Mouse (Mus musculus): ENCODE measurements around the gene Bsph2. TPM values are rescaled to one million over a fixed set of nuclear protein-coding genes. Genes with fewer than 3 reads are reported as not detected.

Bsph2 gene
- polyA plus RNA-seq (2014; fragmentation: Nextera tagmentation; extraction: Ambion mirVana): not detected in 2 replicates

- no peak within 1 kb of the TSS for H3K4me3 ChIP-seq (ENCODE audit: low read depth, low read length)
- H3K9me3 ChIP-seq (ENCODE audit: control insufficient read depth, low read length): no peaks in the 10 kb centered on the region
- H3K4me1 ChIP-seq (replicated peaks; ENCODE audit: control insufficient read depth, insufficient read depth, low read length): no peaks in the 10 kb centered on the region
- DNase-seq (ENCODE audit: low spot score) (no peak), ATAC-seq (replicated peaks; ENCODE audit: low FRiP score, low TSS enrichment, low read depth) (no peak)
- H3K27me3 ChIP-seq (replicated peaks; ENCODE audit: control insufficient read depth, insufficient read depth, low read length): no peaks in the 10 kb centered on the region
- no peak within 1 kb of the TSS for H3K27ac ChIP-seq (ENCODE audit: low read depth)
- H3K9ac ChIP-seq (ENCODE audit: low read length): no peak within 1 kb of the TSS
- H3K36me3 ChIP-seq (ENCODE audit: control insufficient read depth, insufficient read depth, low read length): no peaks in the 10 kb centered on the region
- no peak within 1 kb of the TSS for H3K4me2 ChIP-seq (ENCODE audit: low read length)
These were observed at the start of gene Bsph2 for GRCm38 (mm10) chr7:13570967-13571366. Gene Bsph2, minus strand, starts transcription at chr7:13571067.

- Histone ChIP-seq H3K4me3 (ENCODE audit: low read depth, low read length) (no peak overlapping the region), H3K4me2 (ENCODE audit: low read length) (no peak overlapping the region), H3K9ac (ENCODE audit: low read length) (no peak overlapping the region), H3K36me3 (ENCODE audit: control insufficient read depth, insufficient read depth, low read length) (no peaks in the 10 kb centered on the region), H3K27ac (ENCODE audit: low read depth) (no peak overlapping the region), H3K4me1 (replicated peaks; ENCODE audit: control insufficient read depth, insufficient read depth, low read length) (no peaks in the 10 kb centered on the region), H3K9me3 (ENCODE audit: control insufficient read depth, low read length) (no peaks in the 10 kb centered on the region), H3K27me3 (replicated peaks; ENCODE audit: control insufficient read depth, insufficient read depth, low read length) (no peaks in the 10 kb centered on the region)
- ATAC-seq (replicated peaks; ENCODE audit: low FRiP score, low TSS enrichment, low read depth) (no peak), DNase-seq (ENCODE audit: low spot score) (no peak)
- 52% methylated on average over 1 of the region's 1 CpGs for WGBS
These were observed 59.3 kb downstream of the Bsph2 start for GRCm38 (mm10) chr7:13511539-13511938.

Other genes with a start within 250 kb of the Bsph2 start
- 0.97 and 1.0 TPM in 2 replicates for gene Pla2g4c, start 246.4 kb downstream of the Bsph2 start, polyA plus RNA-seq (2014; fragmentation: Nextera tagmentation; extraction: Ambion mirVana)
- gene Cabp5, start 172.9 kb downstream of the Bsph2 start, polyA plus RNA-seq (2014; fragmentation: Nextera tagmentation; extraction: Ambion mirVana): not detected in 2 replicates
- gene Bsph1, start 120.2 kb downstream of the Bsph2 start, polyA plus RNA-seq (2014; fragmentation: Nextera tagmentation; extraction: Ambion mirVana): not detected in 2 replicates
- not detected in 2 replicates for gene Sult2a5, start 52.9 kb upstream of the Bsph2 start, polyA plus RNA-seq (2014; fragmentation: Nextera tagmentation; extraction: Ambion mirVana)
- gene Sult2a2, start 162.4 kb upstream of the Bsph2 start, polyA plus RNA-seq (2014; fragmentation: Nextera tagmentation; extraction: Ambion mirVana): not detected in 2 replicates

Data from intestine, embryonic 14.5 days (tissue).